In the genomic region with DNA sequence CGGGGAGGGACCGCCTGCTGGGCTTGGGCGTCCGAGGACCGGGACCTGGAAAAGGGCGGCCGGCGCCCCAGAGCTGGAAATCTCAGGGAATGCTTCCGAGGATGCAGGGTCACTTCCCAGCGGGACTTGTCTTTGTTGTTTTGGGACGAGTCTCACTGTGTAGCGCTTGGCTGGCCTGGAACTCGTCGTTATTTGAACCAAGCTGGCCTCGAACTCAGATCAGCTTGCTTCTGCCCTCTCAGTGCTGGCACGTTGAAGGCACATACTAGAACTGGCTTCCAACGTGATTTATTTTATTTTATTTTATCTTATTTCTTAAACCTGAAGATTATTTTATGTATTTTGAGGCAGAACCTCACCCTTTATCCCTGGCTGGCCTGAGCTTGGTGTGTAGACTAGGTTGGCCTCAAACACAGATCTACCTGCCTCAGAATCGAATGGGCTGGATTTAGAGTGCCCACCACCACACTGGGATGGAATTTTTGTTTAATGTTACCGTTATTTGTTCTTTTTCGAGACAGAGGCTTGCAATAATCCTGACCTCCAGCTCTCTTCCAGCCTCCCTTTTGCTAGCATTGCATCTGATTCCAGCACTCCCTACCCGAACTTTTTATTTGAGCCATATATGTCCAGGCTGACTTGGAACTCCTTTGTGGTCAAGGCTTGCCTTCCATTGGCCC, we compare ENCODE assay signal across 8 mouse cellular contexts. TPM values are rescaled to one million over a fixed set of nuclear protein-coding genes. Genes with fewer than 3 reads are reported as not detected.
DNase-seq lines count a peak whose midpoint lies in the region; ATAC-seq and TF ChIP-seq lines count a peak whose summit lies in the region.

No protein-coding gene starts in this region.

- peak overlapping the region; percentile 79 for H3K4me3 ChIP-seq in liver, adult 2 months (ENCODE audit: insufficient read depth, low read depth, low read length)
- H3K4me3 ChIP-seq in cortical plate, adult 2 months (ENCODE audit: insufficient read depth, low read length): peak overlapping the region; percentile 77
- peak overlapping the region; percentile 91 for H3K4me3 ChIP-seq in hindbrain, embryonic 15.5 days
- H3K4me3 ChIP-seq in myocyte: peak overlapping the region; percentile 61

- no peak for TF ChIP-seq CTCF in liver, adult 2 months (IDR thresholded peaks at IDR 0.05; ENCODE audit: low read depth, low read length)
- TF ChIP-seq CTCF in cortical plate, adult 2 months (IDR thresholded peaks at IDR 0.05; ENCODE audit: extremely low read depth, insufficient read depth, low read length): no peak

- H3K27ac ChIP-seq in liver, adult 2 months (replicated peaks; ENCODE audit: insufficient read depth, low read depth, low read length): peak overlapping the region; percentile 72
- H3K27ac ChIP-seq in cortical plate, adult 2 months (ENCODE audit: insufficient read depth, low read length): no peak overlapping the region
- H3K27ac ChIP-seq in hindbrain, embryonic 15.5 days (replicated peaks): peak overlapping the region; percentile 90

- no peaks in the 10 kb centered on the region for H3K9me3 ChIP-seq in hindbrain, embryonic 15.5 days

- H3K27me3 ChIP-seq in liver, adult 2 months (ENCODE audit: control insufficient read depth, insufficient read depth, low read length): no peaks in the 10 kb centered on the region
- no peaks in the 10 kb centered on the region for H3K27me3 ChIP-seq in hindbrain, embryonic 15.5 days
- H3K27me3 ChIP-seq in myocyte (ENCODE audit: control insufficient read depth, insufficient read depth, insufficient read length): no peaks in the 10 kb centered on the region

- H3K4me1 ChIP-seq in liver, adult 2 months (ENCODE audit: control insufficient read depth, insufficient read depth, low read length): peaks cover 11% of the 10 kb centered on the region
- H3K4me1 ChIP-seq in cortical plate, adult 2 months (ENCODE audit: control insufficient read depth, insufficient read depth, low read length): no peaks in the 10 kb centered on the region; the same call in 1 of the 2 replicates
- H3K4me1 ChIP-seq in hindbrain, embryonic 15.5 days (replicated peaks): peaks cover 31% of the 10 kb centered on the region

- H3K79me2 ChIP-seq in liver, adult 2 months (ENCODE audit: control insufficient read depth, insufficient read depth, low read length): peaks cover 13% of the 10 kb centered on the region; the same call in 1 of the 2 replicates
- peaks cover 61% of the 10 kb centered on the region for H3K79me2 ChIP-seq in myocyte (ENCODE audit: control insufficient read depth, insufficient read depth)

- H3K9ac ChIP-seq in liver, adult 2 months (ENCODE audit: low read depth, low read length): peak overlapping the region; percentile 88
- peak overlapping the region; percentile 81 for H3K9ac ChIP-seq in hindbrain, embryonic 15.5 days

- peaks cover 4% of the 10 kb centered on the region; the same call in 1 of the 2 replicates for H3K36me3 ChIP-seq in liver, adult 2 months (ENCODE audit: control insufficient read depth, insufficient read depth, low read length)
- H3K36me3 ChIP-seq in hindbrain, embryonic 15.5 days: no peaks in the 10 kb centered on the region
- H3K36me3 ChIP-seq in myocyte (ENCODE audit: control insufficient read depth, insufficient read depth): peaks cover 2% of the 10 kb centered on the region

- peak; percentile 46 for DNase-seq in liver, adult 2 months (ENCODE audit: extremely low read depth, low read depth, low spot score)
- DNase-seq in liver: no peak
- no peak for DNase-seq in adrenal gland, postnatal 36 days
- DNase-seq in kidney, adult 18-20 months: no peak
- DNase-seq in cerebellum, adult 18-20 months: no peak

- peak overlapping the region; percentile 4 for H3ac ChIP-seq in myocyte (ENCODE audit: control insufficient read depth, insufficient read length)

- WGBS in liver, adult 2 months: 1% methylated on average over 21 of the region's 21 CpGs
- WGBS in hindbrain, embryonic 15.5 days: 6% methylated on average over 21 of the region's 21 CpGs

- ATAC-seq in hindbrain, embryonic 15.5 days (ENCODE audit: low FRiP score, low read depth): peak; percentile 24

- peak overlapping the region; percentile 78 for H3K4me2 ChIP-seq in hindbrain, embryonic 15.5 days
- peak overlapping the region; percentile 77 for H3K4me2 ChIP-seq in myocyte (ENCODE audit: low read depth)

- TF ChIP-seq POLR2A in liver, adult 2 months (IDR thresholded peaks at IDR 0.05; ENCODE audit: extremely low read depth, insufficient read depth, low read length): no peak
- TF ChIP-seq POLR2A in cortical plate, adult 2 months (IDR thresholded peaks at IDR 0.05; ENCODE audit: extremely low read depth, insufficient read depth, low read length): no peak
- no peak for TF ChIP-seq POLR2A in myocyte (IDR thresholded peaks at IDR 0.05; ENCODE audit: insufficient read length, low read depth)

TF ChIP-seq in myocyte, 11 proteins besides CTCF, POLR2A, EP300 and RAD21:
- no peak for TF ChIP-seq REST (IDR thresholded peaks at IDR 0.05; ENCODE audit: insufficient read depth, insufficient read length)
- TF ChIP-seq MAX (IDR thresholded peaks at IDR 0.05; ENCODE audit: low read depth): no peak
- TF ChIP-seq TCF3 (IDR thresholded peaks at IDR 0.05; ENCODE audit: insufficient read length, low read depth): no peak
- TF ChIP-seq USF1 (IDR thresholded peaks at IDR 0.05; ENCODE audit: low read depth): no peak
- no peak for TF ChIP-seq CEBPB (IDR thresholded peaks at IDR 0.05; ENCODE audit: insufficient read depth, poor library complexity, severe bottlenecking)
- TF ChIP-seq E2F4 (IDR thresholded peaks at IDR 0.05; ENCODE audit: insufficient read depth): no peak
- TF ChIP-seq SRF (IDR thresholded peaks at IDR 0.05; ENCODE audit: control insufficient read depth, insufficient read length, low read depth): no peak
- TF ChIP-seq MYOG (IDR thresholded peaks at IDR 0.05; ENCODE audit: control insufficient read depth in 1 of 3, insufficient read depth in 1 of 3, insufficient read length in 2 of 3, low read depth in 2 of 3): no peak
- no peak for TF ChIP-seq POLR2AphosphoS2 (IDR thresholded peaks at IDR 0.05; ENCODE audit: insufficient read length, low read depth)
- no peak for TF ChIP-seq MYOD1 (IDR thresholded peaks at IDR 0.05; ENCODE audit: control insufficient read depth in 1 of 3, insufficient read length in 2 of 3, low read depth in 2 of 3)
- no peak for TF ChIP-seq TCF12 (IDR thresholded peaks at IDR 0.05; ENCODE audit: insufficient read depth, poor library complexity, severe bottlenecking)

RNA-seq across cellular contexts. Expression of a gene that starts 0.8 kb away (rescaled TPM):
- total RNA-seq in liver, adult 2 months (2014; rRNA removed): 28.9 and 29.4 TPM in 2 replicates
- polyA plus RNA-seq in liver, adult 2 months (2012; rRNA removed): 18.5 and 18.6 TPM in 2 replicates
- 25.2 and 28.8 TPM in 2 replicates for polyA plus RNA-seq in cortical plate, adult 2 months (2012; rRNA removed)
- 31.6 and 31.7 TPM in 2 replicates for polyA plus RNA-seq in hindbrain, embryonic 15.5 days (2015; fragmentation: Nextera tagmentation; extraction: Ambion mirVana)
- polyA plus RNA-seq in myocyte (2012; fragmentation: generic; extraction: Trizol): 5.4 TPM
- total RNA-seq in adrenal gland, postnatal 36 days (2021): 10 to 100 TPM; 22.6 to 23.5 TPM

RNA-seq across cellular contexts. Expression of a gene that starts 0.9 kb away (rescaled TPM):
- 95.8 and 97.7 TPM in 2 replicates for total RNA-seq in liver, adult 2 months (2014; rRNA removed)
- polyA plus RNA-seq in liver, adult 2 months (2012; rRNA removed): 96.4 and 108 TPM in 2 replicates
- 153 and 169 TPM in 2 replicates for polyA plus RNA-seq in cortical plate, adult 2 months (2012; rRNA removed)
- polyA plus RNA-seq in hindbrain, embryonic 15.5 days (2015; fragmentation: Nextera tagmentation; extraction: Ambion mirVana): 53.8 and 57.2 TPM in 2 replicates
- 67.1 TPM for polyA plus RNA-seq in myocyte (2012; fragmentation: generic; extraction: Trizol)
- total RNA-seq in adrenal gland, postnatal 36 days (2021): 10 to 100 TPM; 68.0 to 91.6 TPM

RNA-seq across cellular contexts. Expression of a gene that starts 12.7 kb away (rescaled TPM):
- total RNA-seq in liver, adult 2 months (2014; rRNA removed): 12.2 and 15.9 TPM in 2 replicates
- polyA plus RNA-seq in liver, adult 2 months (2012; rRNA removed): 3.8 and 8.1 TPM in 2 replicates
- 16.4 and 16.8 TPM in 2 replicates for polyA plus RNA-seq in cortical plate, adult 2 months (2012; rRNA removed)
- 6.9 and 8.2 TPM in 2 replicates for polyA plus RNA-seq in hindbrain, embryonic 15.5 days (2015; fragmentation: Nextera tagmentation; extraction: Ambion mirVana)
- polyA plus RNA-seq in myocyte (2012; fragmentation: generic; extraction: Trizol): not detected
- total RNA-seq in adrenal gland, postnatal 36 days (2021): under 1 TPM; 0.46 to 0.70 TPM

RNA-seq across cellular contexts. Expression of a gene that starts 30.8 kb away (rescaled TPM):
- total RNA-seq in liver, adult 2 months (2014; rRNA removed): 63.3 and 80.9 TPM in 2 replicates
- 20.3 and 23.5 TPM in 2 replicates for polyA plus RNA-seq in liver, adult 2 months (2012; rRNA removed)
- 115 and 122 TPM in 2 replicates for polyA plus RNA-seq in cortical plate, adult 2 months (2012; rRNA removed)
- 16.6 and 23.4 TPM in 2 replicates for polyA plus RNA-seq in hindbrain, embryonic 15.5 days (2015; fragmentation: Nextera tagmentation; extraction: Ambion mirVana)
- 27.3 TPM for polyA plus RNA-seq in myocyte (2012; fragmentation: generic; extraction: Trizol)
- total RNA-seq in adrenal gland, postnatal 36 days (2021): 100 to 1,000 TPM; 226 to 236 TPM
